Mouse (Mus musculus): ENCODE measurements around the gene Hpca.
A peak's percentile ranks its signal among the peaks of the same experiment; 100 is the strongest.

DNA sequence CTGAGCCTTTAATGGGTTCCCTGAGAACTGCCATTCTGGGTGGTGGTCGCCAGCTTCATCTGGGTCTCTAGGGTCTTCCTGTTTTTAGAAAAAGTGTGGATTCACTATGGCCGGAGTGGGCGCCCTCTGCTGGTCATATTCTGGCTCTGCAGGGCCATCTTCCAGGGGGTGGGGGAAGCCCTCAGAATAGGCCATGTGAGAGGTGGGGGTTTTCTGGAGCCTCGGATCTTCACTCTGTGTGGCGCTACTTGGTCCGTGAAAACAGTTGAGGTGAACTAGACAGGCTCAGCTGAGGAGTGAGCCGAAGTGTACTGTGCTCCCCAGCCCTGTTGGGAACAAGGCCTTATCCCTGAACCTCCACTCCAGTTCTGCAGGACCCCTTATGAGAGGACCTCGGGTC lies 8.3 kb upstream of the Hpca start:
- TF ChIP-seq CTCF (IDR thresholded peaks at IDR 0.05; ENCODE audit: low read depth, low read length) = peak; percentile 98
- TF ChIP-seq POLR2A (IDR thresholded peaks at IDR 0.05; ENCODE audit: borderline replicate concordance, low read depth, low read length) = no peak

All from bone marrow macrophage, adult 2 months (primary cell).